Mouse (Mus musculus): Measurements from ENCODE around the gene Ltv1. TPM values are rescaled to one million over a fixed set of nuclear protein-coding genes. Genes with fewer than 3 reads are reported as not detected.

Gene Ltv1
- total RNA-seq, 4 experiments from 2014 or later = 25.7 to 29.5 (median 26.1) TPM

DNA sequence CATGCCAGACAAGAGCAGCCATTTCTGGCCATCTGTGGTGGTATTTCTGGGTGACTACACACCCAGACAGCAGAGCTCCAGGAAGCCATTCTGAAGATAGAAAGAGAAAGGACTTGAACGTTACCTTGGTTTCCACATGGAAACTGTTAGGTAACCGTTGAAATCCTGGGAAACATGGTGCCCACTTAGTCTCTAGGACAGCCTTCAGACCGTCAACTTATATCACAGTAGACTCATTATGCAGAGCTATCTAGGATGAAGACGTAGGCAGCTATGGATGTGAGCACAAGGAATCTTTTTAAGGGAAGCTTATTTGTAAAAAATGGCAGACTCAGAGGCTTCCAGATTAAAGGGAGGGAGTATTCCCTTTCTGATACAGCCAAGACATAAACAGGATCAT lies 59.1 kb downstream of the Ltv1 start:
- no peak for DNase-seq (ENCODE audit: low spot score in 2 of 2)

Other genes starting within 250 kb of the Ltv1 start
- gene Stx11, start 228.9 kb downstream of the Ltv1 start, total RNA-seq (2022) = under 1 TPM; 0.15 to 0.56 (median 0.30) TPM
- 1 to 10 TPM; 4.7 to 5.8 (median 5.2) TPM for gene Sf3b5, start 187.8 kb downstream of the Ltv1 start, total RNA-seq (2022)
- 1 to 10 TPM in 2 of 4 experiments, under 1 TPM in 2; 0.83 to 2.4 (median 1.0) TPM for gene Plagl1, start 132.7 kb downstream of the Ltv1 start, total RNA-seq (2022)
- not detected for gene Zc2hc1b, start 15.1 kb downstream of the Ltv1 start, total RNA-seq (2022)

All from gastrocnemius, adult 8-10 months (tissue).